Mouse (Mus musculus) brain, embryonic 14.5 days (tissue): ENCODE measurements around the gene Trim32. TPM values are rescaled to one million over a fixed set of nuclear protein-coding genes. Genes with fewer than 3 reads are reported as not detected.

Experiments used
- DNase-seq: peaks from one replicate; pipeline ENCODE4 v3.0.0-alpha.2; 2011; ENCODE audit warnings: low read depth
- CTCF ChIP-seq: fragments of 200-500 bp; IDR thresholded peaks from 2 replicates; pipeline ENCODE4 v1.5.1; 2012; ENCODE audit warnings: inconsistent platforms, mild to moderate bottlenecking, moderate library complexity, borderline replicate concordance; ENCODE audit not compliant: insufficient read depth, insufficient read length; ENCODE audit errors: extremely low read depth
- POLR2A ChIP-seq: fragments of 200-500 bp; IDR thresholded peaks from 2 replicates; pipeline ENCODE4 v1.6.1; 2012; ENCODE audit warnings: mild to moderate bottlenecking, inconsistent platforms, borderline replicate concordance; ENCODE audit not compliant: poor library complexity, insufficient read depth, insufficient read length, severe bottlenecking; ENCODE audit errors: extremely low read depth
- polyA plus RNA-seq: library from polyadenylated mRNA; depleted of rRNA; stranded (reverse); fragments of >200 nt; gene quantifications from 2 replicates; pipeline ENCODE4 v1.2.3, GENCODE M21; 2012

The Trim32 gene
- polyA plus RNA-seq, 1 experiment, result 134 TPM

DNA sequence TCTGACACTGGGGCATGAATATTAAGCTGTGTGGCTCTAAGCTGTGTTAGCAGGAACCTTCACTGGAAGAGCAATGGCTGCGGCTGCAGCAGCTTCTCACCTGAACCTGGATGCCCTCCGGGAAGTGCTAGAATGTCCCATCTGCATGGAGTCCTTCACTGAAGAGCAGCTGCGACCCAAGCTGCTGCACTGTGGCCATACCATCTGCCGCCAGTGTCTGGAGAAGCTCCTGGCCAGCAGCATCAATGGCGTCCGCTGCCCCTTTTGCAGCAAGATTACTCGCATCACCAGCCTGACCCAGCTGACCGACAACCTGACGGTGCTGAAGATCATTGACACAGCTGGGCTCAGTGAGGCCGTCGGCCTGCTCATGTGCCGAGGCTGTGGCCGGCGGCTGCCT lies 8.3 kb downstream of the Trim32 start:
- no peak for DNase-seq
- no peak for TF ChIP-seq POLR2A
- TF ChIP-seq CTCF, result no peak

DNA sequence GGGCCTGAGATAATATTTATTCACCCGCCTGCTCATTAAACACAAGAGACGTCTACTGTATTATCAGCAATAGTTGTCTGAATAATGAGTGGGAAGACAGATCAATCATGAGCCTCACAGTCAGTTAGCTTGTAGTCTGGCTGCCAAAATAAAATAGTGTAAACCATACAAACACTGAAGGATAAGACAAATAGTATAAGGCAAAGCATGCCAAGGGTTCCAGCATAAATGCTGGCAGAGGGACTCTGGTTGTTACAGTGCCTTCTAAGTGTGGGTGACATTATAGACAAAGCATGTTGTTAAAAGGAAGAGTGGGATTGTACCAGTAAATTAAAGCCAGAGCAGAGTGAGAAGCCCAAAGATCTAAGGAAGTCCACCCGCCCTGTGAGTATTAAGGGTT lies 15.3 kb downstream of the Trim32 start:
- DNase-seq, result no peak
- no peak for TF ChIP-seq POLR2A
- no peak for TF ChIP-seq CTCF

DNA sequence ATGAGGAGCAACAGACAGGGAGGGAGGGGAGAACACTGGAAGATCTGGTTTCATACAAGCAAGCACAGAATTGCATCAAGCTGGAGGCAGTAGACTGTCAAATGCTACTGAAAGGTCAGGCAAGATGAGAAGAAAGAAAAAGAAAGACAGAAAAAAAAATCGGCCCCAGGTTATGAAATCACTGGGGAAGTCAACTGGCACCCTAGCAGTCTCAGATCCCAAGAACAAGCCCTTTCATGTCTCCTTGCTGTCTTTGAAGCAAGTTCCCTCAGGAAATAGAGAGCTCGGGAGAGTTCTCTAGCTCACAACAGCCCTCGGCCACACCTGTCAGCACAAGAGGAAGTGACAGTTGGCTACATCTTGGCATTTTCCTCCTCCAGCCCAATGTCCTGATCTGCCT lies 33.4 kb downstream of the Trim32 start:
- no peak for TF ChIP-seq POLR2A
- no peak for TF ChIP-seq CTCF
- no peak for DNase-seq

DNA sequence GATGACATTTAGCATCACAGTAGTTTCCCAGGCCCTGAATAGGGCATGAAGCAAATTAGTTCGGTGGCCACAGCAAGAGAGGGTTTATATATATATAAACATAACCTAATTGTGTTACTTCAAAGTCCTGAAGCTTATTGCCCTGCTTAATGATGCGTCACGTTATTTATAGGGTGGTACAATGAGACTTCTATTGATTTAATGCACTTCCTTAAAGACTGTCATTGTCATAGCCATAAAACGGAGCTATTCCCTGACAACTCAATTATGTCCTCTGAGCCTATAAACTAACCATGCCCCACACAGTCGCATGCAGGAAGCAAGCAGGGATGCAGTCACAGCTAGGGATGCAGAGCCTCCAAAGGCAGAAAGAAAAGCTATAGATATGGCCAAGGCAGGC lies 37.8 kb downstream of the Trim32 start:
- no peak for DNase-seq
- TF ChIP-seq POLR2A (no peak), CTCF (no peak)

DNA sequence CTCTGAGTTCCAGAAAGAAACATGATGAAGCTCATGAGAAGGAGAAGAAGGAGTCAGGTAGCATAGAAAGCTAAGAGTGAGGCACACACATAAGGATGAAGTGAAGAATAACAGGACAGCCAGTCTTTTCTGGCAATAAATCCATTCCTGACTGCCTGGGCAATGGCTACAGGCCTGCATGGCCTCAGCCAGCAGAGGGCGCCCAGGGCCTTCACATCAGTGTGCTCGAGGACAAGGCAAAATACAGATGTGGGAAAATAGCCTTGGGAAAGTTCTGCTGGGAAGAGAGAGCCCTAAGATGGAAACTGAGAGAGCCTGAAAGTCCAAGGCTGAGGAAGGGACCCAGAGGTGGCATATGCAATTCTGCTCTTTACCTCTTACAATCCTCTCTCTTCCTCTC lies 49.9 kb downstream of the Trim32 start:
- peak; percentile 93 for DNase-seq
- TF ChIP-seq CTCF (peak; percentile 98), POLR2A (no peak)

DNA sequence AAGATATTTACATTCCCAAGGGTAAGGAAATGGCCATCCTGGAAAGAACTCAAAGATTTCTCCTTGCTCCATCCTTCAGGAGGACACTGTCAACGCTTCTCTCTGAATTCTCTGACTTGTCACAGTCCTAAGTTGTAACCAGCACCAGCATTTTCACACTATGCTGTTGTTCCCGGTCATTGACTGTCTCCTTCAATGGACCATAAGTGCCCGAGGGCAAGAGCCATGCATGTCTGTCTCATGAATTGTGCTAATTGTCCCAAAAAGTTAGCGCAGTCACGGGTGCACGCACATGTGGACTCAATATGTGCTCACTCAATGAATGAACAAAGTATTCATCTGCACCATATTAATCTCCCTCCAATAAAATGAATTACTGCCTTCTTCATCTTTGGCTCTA lies 58.4 kb downstream of the Trim32 start:
- no peak for DNase-seq

More for the DNA sequence above, 58.4 kb downstream of the Trim32 start:
- TF ChIP-seq CTCF, result no peak
- no peak for TF ChIP-seq POLR2A
